Mouse (Mus musculus): Measurements from ENCODE around the gene Slc35g3.
"Not testable (repeated sequence)": the region's sequence is repeated elsewhere in the genome, so short reads cannot be mapped to it uniquely, and the experiment has no call there.

Gene Slc35g3

GRCm38 (mm10) chr11:69752686-69753085, 9.1 kb downstream of the Slc35g3 start:
- no peak for DNase-seq

- no peak for DNase-seq
These were observed 10.1 kb downstream of the Slc35g3 start for GRCm38 (mm10) chr11:69751635-69752034.

- not testable (repeated sequence) for DNase-seq
These were observed 30.4 kb downstream of the Slc35g3 start for GRCm38 (mm10) chr11:69731408-69731807.

- DNase-seq = peak; percentile 51
These were observed 32.7 kb downstream of the Slc35g3 start for GRCm38 (mm10) chr11:69729063-69729462.

GRCm38 (mm10) chr11:69725951-69726350, 35.8 kb downstream of the Slc35g3 start:
- DNase-seq = no peak

GRCm38 (mm10) chr11:69723074-69723473, 38.7 kb downstream of the Slc35g3 start:
- no peak for DNase-seq

- no peak for DNase-seq
These were observed 40.9 kb downstream of the Slc35g3 start for GRCm38 (mm10) chr11:69720852-69721251.

GRCm38 (mm10) chr11:69719423-69719822, 42.3 kb downstream of the Slc35g3 start:
- no peak for DNase-seq

- no peak for DNase-seq
These were observed 43.1 kb downstream of the Slc35g3 start for GRCm38 (mm10) chr11:69718661-69719060.

- no peak for DNase-seq
These were observed 44.8 kb downstream of the Slc35g3 start for GRCm38 (mm10) chr11:69716953-69717352.

GRCm38 (mm10) chr11:69715929-69716328, 45.8 kb downstream of the Slc35g3 start:
- DNase-seq = no peak

- DNase-seq = no peak
These were observed 46.3 kb downstream of the Slc35g3 start for GRCm38 (mm10) chr11:69715482-69715881.

GRCm38 (mm10) chr11:69714636-69715329, 47.0 kb downstream of the Slc35g3 start:
- no peak for DNase-seq

GRCm38 (mm10) chr11:69712954-69713672, 48.7 kb downstream of the Slc35g3 start:
- DNase-seq = no peak

GRCm38 (mm10) chr11:69711082-69711481, 50.7 kb downstream of the Slc35g3 start:
- no peak for DNase-seq

- DNase-seq = no peak
These were observed 51.3 kb downstream of the Slc35g3 start for GRCm38 (mm10) chr11:69710470-69710869.

Data from cerebellum, adult 8-10 months (tissue).